1 mouse cellular context compared by ENCODE assay signal in genomic region chr10:117792141-117793091, GRCm38 (mm10).
A peak's percentile ranks its signal among the peaks of the same experiment; 100 is the strongest.
TF ChIP-seq lines count a peak whose summit lies in the region.

Gene Nup107, minus strand, starts transcription at chr10:117792705.

TF ChIP-seq in CH12.LX, 34 proteins besides CTCF, POLR2A, EP300 and RAD21 (continued from another document):
- TF ChIP-seq HCFC1 (IDR thresholded peaks at IDR 0.05; ENCODE audit: low read depth, low read length) (peak; percentile 92), ELF1 (IDR thresholded peaks at IDR 0.05; ENCODE audit: low read depth, low read length) (peak; percentile 97), RCOR1 (conservative IDR thresholded peaks at IDR 0.05; ENCODE audit: low read depth, low read length) (no peak), BHLHE40 (IDR thresholded peaks at IDR 0.05; ENCODE audit: low read depth, low read length) (peak; percentile 49), MXI1 (IDR thresholded peaks at IDR 0.05; ENCODE audit: low read depth, low read length) (peak; percentile 88), MYC (IDR thresholded peaks at IDR 0.05; ENCODE audit: low read depth, low read length) (peak; percentile 56; the same call in 1 of the 2 replicates), E2F4 (IDR thresholded peaks at IDR 0.05; ENCODE audit: insufficient replicate concordance, low read depth, low read length) (0 out of 2 replicates have a peak, but pooled peaks have one; percentile 80), MEF2A (IDR thresholded peaks at IDR 0.05; ENCODE audit: borderline replicate concordance, low read depth, low read length) (peak; percentile 36; the same call in 1 of the 2 replicates), GABPA (IDR thresholded peaks at IDR 0.05; ENCODE audit: insufficient replicate concordance, low read depth, low read length) (no peak; the same call in 1 of the 2 replicates), CHD1 (IDR thresholded peaks at IDR 0.05; ENCODE audit: low read depth, low read length) (no peak), JUN (IDR thresholded peaks at IDR 0.05; ENCODE audit: insufficient read depth, low read depth, low read length) (no peak), JUND (conservative IDR thresholded peaks at IDR 0.05; ENCODE audit: low read depth, low read length) (no peak)
